Mouse (Mus musculus): ENCODE data around the gene Scgb2b19.
"Not testable (repeated sequence)": the region's sequence is repeated elsewhere in the genome, so short reads cannot be mapped to it uniquely, and the experiment has no call there.

Scgb2b19 gene

DNA sequence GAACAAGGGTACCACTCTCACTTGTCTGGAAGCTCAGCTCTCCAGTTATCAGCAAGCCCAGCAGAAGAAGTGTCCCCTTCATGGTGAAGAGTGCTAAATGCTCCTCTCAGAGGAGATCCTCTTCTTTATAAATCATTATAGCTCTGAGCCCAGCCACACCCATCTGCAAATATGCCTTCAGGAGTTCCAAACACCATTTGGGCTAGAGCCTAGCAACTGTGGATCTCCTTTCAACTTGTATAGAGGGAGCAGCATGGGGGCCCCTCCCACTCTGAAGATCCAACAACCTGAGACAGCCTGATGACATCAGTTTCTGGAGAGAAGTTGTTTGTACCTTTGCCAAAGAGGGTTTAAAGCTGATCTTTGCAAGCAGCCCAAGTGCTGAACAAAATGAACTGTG lies at the start of gene Scgb2b19:
Gene Scgb2b19, minus strand, starts transcription at position 101 of the 400 bp plus-strand sequence.
- DNase-seq: not testable (repeated sequence)

DNA sequence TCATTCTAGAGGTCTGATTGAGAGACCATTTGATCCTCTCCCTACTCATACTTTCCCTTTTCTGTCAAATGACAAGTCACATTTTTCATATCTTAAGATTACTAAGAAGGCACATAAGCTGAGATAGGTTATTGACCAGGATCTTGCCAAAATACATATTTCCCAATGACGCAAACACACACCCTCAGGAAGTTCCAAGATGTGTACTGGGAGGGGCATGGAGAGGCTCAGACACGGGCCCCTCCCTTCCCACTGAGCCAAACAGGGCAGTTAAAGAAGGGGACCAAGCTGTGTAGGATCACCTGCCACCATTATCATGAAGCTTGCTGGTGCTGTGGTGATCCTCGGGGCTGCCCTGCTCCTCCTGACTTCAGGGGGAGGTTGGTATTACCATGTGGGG lies 6.9 kb upstream of the Scgb2b19 start, which contains the start of gene Scgb1b19:
Gene Scgb1b19, plus strand, starts transcription at position 301 of the 400 bp plus-strand sequence.
- not testable (repeated sequence) for DNase-seq

All from right cerebral cortex, postnatal 14 days (tissue).